In genomic region chr6:37415034-37415433, GRCm38 (mm10) we compare ENCODE assay signal across 10 mouse cellular contexts. TPM values are rescaled to one million over a fixed set of nuclear protein-coding genes. Genes with fewer than 3 reads are reported as not detected.
DNase-seq lines count a peak whose midpoint lies in the region; ATAC-seq and TF ChIP-seq lines count a peak whose summit lies in the region.
"Had no signal": no experiment of that assay in that cellular context is flagged by ENCODE, and none has a peak within 500 bp of the region (broad histone marks: within the 10 kb centered on the region; RNA-seq: fewer than 3 reads in every experiment).

No protein-coding gene starts in this region.

- peak; percentile 53; the same call in 1 of the 2 replicates for TF ChIP-seq EP300 in heart, postnatal 0 days (IDR thresholded peaks at IDR 0.05; ENCODE audit: low read depth)

- no peak overlapping the region for H3K4me3 ChIP-seq in heart, postnatal 0 days (ENCODE audit: low read depth, low read length)
- H3K4me3 ChIP-seq in limb, embryonic 14.5 days (replicated peaks; ENCODE audit: low read length), result no peak overlapping the region
- no peak overlapping the region for H3K4me3 ChIP-seq in midbrain, embryonic 16.5 days (ENCODE audit: low read depth, low read length)
- H3K4me3 ChIP-seq: hindbrain, embryonic 15.5 days had no signal

- peak overlapping the region; percentile 1; the same call in 1 of the 2 replicates for H3K4me2 ChIP-seq in heart, postnatal 0 days (ENCODE audit: low read depth, low read length)
- no peak overlapping the region for H3K4me2 ChIP-seq in limb, embryonic 14.5 days (replicated peaks; ENCODE audit: low read depth, low read length, severe bottlenecking)
- no peak overlapping the region for H3K4me2 ChIP-seq in midbrain, embryonic 16.5 days (ENCODE audit: low read length)
- H3K4me2 ChIP-seq: hindbrain, embryonic 15.5 days had no signal

- H3K9me3 ChIP-seq in heart, postnatal 0 days (replicated peaks; ENCODE audit: control insufficient read depth, low read length), result no peaks in the 10 kb centered on the region
- no peaks in the 10 kb centered on the region for H3K9me3 ChIP-seq in limb, embryonic 14.5 days (ENCODE audit: control insufficient read depth, low read length)
- H3K9me3 ChIP-seq in midbrain, embryonic 16.5 days (replicated peaks; ENCODE audit: control insufficient read depth, low read length, poor library complexity, severe bottlenecking), result no peaks in the 10 kb centered on the region
- H3K9me3 ChIP-seq: hindbrain, embryonic 15.5 days had no signal

- 26% methylated on average over 7 of the region's 7 CpGs for WGBS in heart, postnatal 0 days
- WGBS in limb, embryonic 14.5 days, result 22% methylated on average over 7 of the region's 7 CpGs
- 61% methylated on average over 7 of the region's 7 CpGs for WGBS in midbrain, embryonic 16.5 days

- H3K27ac ChIP-seq in heart, postnatal 0 days (ENCODE audit: low read depth), result peak overlapping the region; percentile 92
- H3K27ac ChIP-seq in limb, embryonic 14.5 days (replicated peaks; ENCODE audit: low read depth, low read length), result peak overlapping the region; percentile 76
- no peak overlapping the region for H3K27ac ChIP-seq in midbrain, embryonic 16.5 days (ENCODE audit: low read length)
- H3K27ac ChIP-seq: hindbrain, embryonic 15.5 days had no signal

- peak; percentile 91 for ATAC-seq in heart, postnatal 0 days (ENCODE audit: insufficient read depth, low read depth)
- ATAC-seq in limb, embryonic 14.5 days (ENCODE audit: low FRiP score, low read depth), result peak; percentile 83
- no peak for ATAC-seq in midbrain, embryonic 16.5 days

- no peaks in the 10 kb centered on the region for H3K27me3 ChIP-seq in heart, postnatal 0 days (ENCODE audit: control insufficient read depth, insufficient read depth, low read length)
- H3K27me3 ChIP-seq in limb, embryonic 14.5 days (ENCODE audit: control insufficient read depth, insufficient read depth, low read length), result no peaks in the 10 kb centered on the region
- no peaks in the 10 kb centered on the region for H3K27me3 ChIP-seq in midbrain, embryonic 16.5 days (ENCODE audit: control insufficient read depth, insufficient read depth, low read depth, low read length)
- H3K27me3 ChIP-seq: hindbrain, embryonic 15.5 days had no signal

- peaks cover 5% of the 10 kb centered on the region; the same call in 1 of the 2 replicates for H3K36me3 ChIP-seq in heart, postnatal 0 days (replicated peaks; ENCODE audit: control insufficient read depth, insufficient read depth, low read length)
- 0 out of 2 replicates have a peak, but pooled peaks cover 6% of the 10 kb centered on the region for H3K36me3 ChIP-seq in limb, embryonic 14.5 days (ENCODE audit: control insufficient read depth, insufficient read depth, low read length)
- no peaks in the 10 kb centered on the region for H3K36me3 ChIP-seq in midbrain, embryonic 16.5 days (ENCODE audit: control insufficient read depth, insufficient read depth, low read length)
- H3K36me3 ChIP-seq: hindbrain, embryonic 15.5 days had no signal

- peaks cover 61% of the 10 kb centered on the region for H3K4me1 ChIP-seq in heart, postnatal 0 days (ENCODE audit: control insufficient read depth, insufficient read depth)
- peaks cover 64% of the 10 kb centered on the region for H3K4me1 ChIP-seq in limb, embryonic 14.5 days (ENCODE audit: control insufficient read depth, insufficient read depth, low read length)
- no peaks in the 10 kb centered on the region for H3K4me1 ChIP-seq in midbrain, embryonic 16.5 days (ENCODE audit: control insufficient read depth, insufficient read depth, low read length)

- TF ChIP-seq POLR2A in limb, embryonic 14.5 days (IDR thresholded peaks at IDR 0.05; ENCODE audit: borderline replicate concordance, extremely low read depth, insufficient read depth, insufficient read length), result no peak

- peak; percentile 49 for DNase-seq in urinary bladder, postnatal 25 days (ENCODE audit: low spot score)
- DNase-seq in urinary bladder, adult 2 months (ENCODE audit: low spot score), result no peak
- peak; percentile 84 for DNase-seq in heart, postnatal 0 days (ENCODE audit: low spot score)
- DNase-seq in limb, embryonic 14.5 days (ENCODE audit: low spot score), result peak; percentile 89
- no peak for DNase-seq in layer of hippocampus, adult 9-10 months (ENCODE audit: low spot score)
- no peak for DNase-seq in adrenal gland, adult 18-20 months (ENCODE audit: low spot score in 2 of 2)
- DNase-seq in thymus, postnatal 4 days, result no peak

- TF ChIP-seq CTCF in heart, postnatal 0 days (IDR thresholded peaks at IDR 0.05; ENCODE audit: low read depth), result no peak

- H3K9ac ChIP-seq in heart, postnatal 0 days (replicated peaks; ENCODE audit: low read depth, low read length), result peak overlapping the region; percentile 2; the same call in 1 of the 2 replicates
- H3K9ac ChIP-seq in limb, embryonic 14.5 days (ENCODE audit: low read depth, low read length, severe bottlenecking), result no peak overlapping the region
- H3K9ac ChIP-seq in midbrain, embryonic 16.5 days (ENCODE audit: low read depth, low read length), result no peak overlapping the region
- H3K9ac ChIP-seq: hindbrain, embryonic 15.5 days had no signal

RNA-seq across cellular contexts. Expression of gene Creb3l2, which starts 26.9 kb away (rescaled TPM):
- polyA plus RNA-seq in urinary bladder, adult 2 months (2012; rRNA removed), result 35.0 and 42.5 TPM in 2 replicates
- 32.4 and 39.7 TPM in 2 replicates for total RNA-seq in heart, postnatal 0 days (2014; rRNA removed; ENCODE audit: low replicate concordance)
- polyA plus RNA-seq in heart, postnatal 0 days (2015; fragmentation: Nextera tagmentation; extraction: Ambion mirVana), result 16.3 TPM in 2 replicates
- polyA plus RNA-seq in limb, embryonic 14.5 days (2012; rRNA removed), result 51.7 and 60.1 TPM in 2 replicates
- 44.4 and 48.2 TPM in 2 replicates for polyA plus RNA-seq in limb, embryonic 14.5 days (2014; fragmentation: Nextera tagmentation; extraction: Ambion mirVana)
- 10 to 100 TPM; 60.1 to 71.2 TPM for total RNA-seq in adrenal gland, adult 18-20 months (2021)
- 2.3 and 2.6 TPM in 2 replicates for polyA plus RNA-seq in midbrain, embryonic 16.5 days (2015; fragmentation: Nextera tagmentation; extraction: Ambion mirVana)
- total RNA-seq: MEL had no signal

Comparison
In these comparisons a context has a peak if more than half of its experiments do, and no peak if none do; other contexts are left out.
1. DNase-seq: peak in urinary bladder, postnatal 25 days (single experiment), heart, postnatal 0 days (single experiment) and limb, embryonic 14.5 days (single experiment); none in urinary bladder, adult 2 months (single experiment), layer of hippocampus, adult 9-10 months (single experiment), adrenal gland, adult 18-20 months (0 of 2) and thymus, postnatal 4 days (single experiment).